Mouse (Mus musculus) intestine, embryonic 16.5 days (tissue): Measurements from ENCODE around the gene Mafk. TPM values are rescaled to one million over a fixed set of nuclear protein-coding genes. Genes with fewer than 3 reads are reported as not detected.

Experiments used
- ATAC-seq: fragments of 200-750 bp; cut with Nextera tagmentation; 2 replicates; pipeline ENCODE4 v1.8.0; 2017; ENCODE audit warnings: moderate TSS enrichment, moderate library complexity
- H3K27ac ChIP-seq: fragments of 300-500 bp; sonication (generic); 2 replicates; pipeline ENCODE4 v1.5.1; 2014; ENCODE audit warnings: mild to moderate bottlenecking, low read length
- H3K27me3 ChIP-seq: fragments of 300-500 bp; sonication (generic); replicated peaks from 2 replicates; pipeline ENCODE4 v1.6.1; 2014; ENCODE audit warnings: low read length, control low read depth, mixed read lengths; ENCODE audit not compliant: control insufficient read depth, insufficient read depth
- H3K36me3 ChIP-seq: fragments of 300-500 bp; sonication (generic); 2 replicates; pipeline ENCODE4 v1.6.1; 2014; ENCODE audit warnings: low read length, control low read depth; ENCODE audit not compliant: control insufficient read depth, insufficient read depth
- H3K4me1 ChIP-seq: fragments of 300-500 bp; sonication (generic); 2 replicates; pipeline ENCODE4 v1.6.1; 2014; ENCODE audit warnings: low read length, control low read depth, mixed read lengths; ENCODE audit not compliant: control insufficient read depth, insufficient read depth
- H3K4me2 ChIP-seq: fragments of 300-500 bp; sonication (generic); 2 replicates; pipeline ENCODE4 v1.6.1; 2014; ENCODE audit warnings: low read depth, low read length, control low read depth
- H3K4me3 ChIP-seq: fragments of 300-500 bp; sonication (generic); 2 replicates; pipeline ENCODE4 v1.5.1; 2014; ENCODE audit warnings: mild to moderate bottlenecking, low read length
- H3K9ac ChIP-seq: fragments of 300-500 bp; sonication (generic); 2 replicates; pipeline ENCODE4 v1.6.1; 2014; ENCODE audit warnings: low read depth, low read length
- H3K9me3 ChIP-seq: fragments of 300-500 bp; sonication (generic); 2 replicates; pipeline ENCODE4 v1.6.1; 2016; ENCODE audit warnings: low read length, control low read depth; ENCODE audit not compliant: control insufficient read depth
- WGBS: fragments of 180-500 bp; shearing (Covaris S2); extraction: QIAGEN DNeasy Blood & Tissue Kit; methylation state at CpG from one replicate; pipeline ENCODE4 v1.1.7; 2014; 5-methylcytosine and 5-hydroxymethylcytosine counted together
- polyA plus RNA-seq: library from polyadenylated mRNA; unstranded; fragments of >200 nt; fragmentation: Nextera tagmentation; extraction: Ambion mirVana; gene quantifications from 2 replicates; pipeline ENCODE4 v1.2.1, GENCODE M21; 2015

The Mafk gene
- polyA plus RNA-seq, 1 experiment from 2014 or later, result 25.2 TPM

- no peaks in the 10 kb centered on the region for H3K27me3 ChIP-seq
- 83% methylated on average over 5 of the region's 5 CpGs for WGBS
- H3K27ac ChIP-seq, result peak overlapping the region; percentile 96
- no peaks in the 10 kb centered on the region for H3K36me3 ChIP-seq
- no peak overlapping the region for H3K9ac ChIP-seq
- H3K4me1 ChIP-seq, result peaks cover 67% of the 10 kb centered on the region
- ATAC-seq, result no peak
- peak overlapping the region; percentile 36; the same call in 1 of the 2 replicates for H3K4me3 ChIP-seq
- peak overlapping the region; percentile 86 for H3K4me2 ChIP-seq
- no peaks in the 10 kb centered on the region for H3K9me3 ChIP-seq
These were observed 2.8 kb downstream of the Mafk start for GRCm38 (mm10) chr5:139794137-139794536.

DNA sequence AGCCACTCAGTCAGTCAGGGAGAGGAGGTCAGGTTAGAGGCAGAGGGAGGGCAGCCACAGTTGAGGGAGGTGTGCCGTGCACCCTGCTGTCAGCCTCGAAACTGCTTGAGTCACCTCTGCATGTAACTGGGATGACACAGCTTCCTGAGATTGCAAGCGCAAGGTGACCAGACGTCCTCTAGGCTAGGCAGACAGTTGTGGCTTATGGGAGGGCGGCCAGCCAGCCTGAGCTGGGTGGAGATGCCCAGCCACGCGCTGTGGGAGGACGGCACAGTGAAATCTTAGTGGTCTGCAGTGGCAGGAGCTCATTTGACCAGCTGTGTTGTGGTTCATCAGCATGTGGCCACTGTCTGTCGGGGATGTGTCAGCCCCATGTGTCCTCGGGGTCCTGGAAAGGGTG, 3.6 kb downstream of the Mafk start:
- no peaks in the 10 kb centered on the region for H3K9me3 ChIP-seq
- WGBS, result 66% methylated on average over 10 of the region's 10 CpGs
- H3K36me3 ChIP-seq, result no peaks in the 10 kb centered on the region
- no peak overlapping the region for H3K4me3 ChIP-seq
- no peaks in the 10 kb centered on the region for H3K27me3 ChIP-seq
- 0 out of 2 replicates have a peak overlapping the region, but pooled peaks have one; percentile 7 for H3K9ac ChIP-seq
- no peak for ATAC-seq
- no peak overlapping the region for H3K4me2 ChIP-seq
- no peak overlapping the region; the same call in 1 of the 2 replicates for H3K27ac ChIP-seq
- peaks cover 67% of the 10 kb centered on the region for H3K4me1 ChIP-seq

DNA sequence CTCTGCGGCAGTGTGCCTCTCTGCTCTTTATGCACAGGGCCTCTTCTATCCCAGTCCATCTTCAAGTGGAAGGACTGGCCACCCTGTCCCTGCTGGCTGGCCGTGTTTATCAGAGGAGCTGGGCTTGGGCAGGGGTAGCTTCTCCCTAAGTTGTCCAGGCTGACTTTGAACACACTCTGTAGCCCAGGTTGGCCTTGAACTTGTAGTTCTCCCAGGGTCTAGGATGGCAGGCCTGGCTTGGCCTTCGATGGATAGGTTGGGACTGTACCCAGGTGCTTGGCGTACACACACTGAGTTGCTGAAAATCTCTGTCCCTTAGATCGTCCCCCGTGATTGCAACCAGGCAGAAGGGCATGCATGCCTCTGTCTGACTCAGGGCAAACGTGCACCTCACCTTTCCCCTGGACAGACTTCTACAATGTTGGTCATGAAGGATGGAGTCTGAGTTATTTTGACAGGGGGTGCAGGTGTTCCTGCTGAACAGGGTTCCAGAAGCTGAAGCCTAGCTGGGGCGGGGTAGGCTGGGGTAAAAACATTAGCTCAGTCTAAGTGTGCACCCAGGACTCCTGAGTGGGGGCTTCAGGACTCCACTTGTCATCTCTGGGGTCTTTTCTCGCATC, 4.8 kb downstream of the Mafk start:
- 74% methylated on average over 9 of the region's 9 CpGs for WGBS

GRCm38 (mm10) chr5:139796900-139797299, 5.6 kb downstream of the Mafk start:
- H3K36me3 ChIP-seq, result peaks cover 12% of the 10 kb centered on the region; the same call in 1 of the 2 replicates
- peak; percentile 70 for ATAC-seq
- H3K27ac ChIP-seq, result peak overlapping the region; percentile 80
- H3K9me3 ChIP-seq, result no peaks in the 10 kb centered on the region
- H3K27me3 ChIP-seq, result no peaks in the 10 kb centered on the region
- H3K4me2 ChIP-seq, result peak overlapping the region; percentile 46
- WGBS, result 9% methylated on average over 13 of the region's 13 CpGs
- peak overlapping the region; percentile 17 for H3K4me3 ChIP-seq
- H3K4me1 ChIP-seq, result peaks cover 63% of the 10 kb centered on the region
- peak overlapping the region; percentile 50 for H3K9ac ChIP-seq

More for the DNA sequence above, 4.8 kb downstream of the Mafk start:
- Histone ChIP-seq H3K9ac (peak overlapping the region; percentile 38; the same call in 1 of the 2 replicates), H3K36me3 (0 out of 2 replicates have a peak, but pooled peaks cover 8% of the 10 kb centered on the region), H3K4me1 (peaks cover 64% of the 10 kb centered on the region), H3K9me3 (no peaks in the 10 kb centered on the region), H3K27ac (no peak overlapping the region), H3K4me3 (no peak overlapping the region), H3K27me3 (no peaks in the 10 kb centered on the region), H3K4me2 (no peak overlapping the region)
- no peak for ATAC-seq

DNA sequence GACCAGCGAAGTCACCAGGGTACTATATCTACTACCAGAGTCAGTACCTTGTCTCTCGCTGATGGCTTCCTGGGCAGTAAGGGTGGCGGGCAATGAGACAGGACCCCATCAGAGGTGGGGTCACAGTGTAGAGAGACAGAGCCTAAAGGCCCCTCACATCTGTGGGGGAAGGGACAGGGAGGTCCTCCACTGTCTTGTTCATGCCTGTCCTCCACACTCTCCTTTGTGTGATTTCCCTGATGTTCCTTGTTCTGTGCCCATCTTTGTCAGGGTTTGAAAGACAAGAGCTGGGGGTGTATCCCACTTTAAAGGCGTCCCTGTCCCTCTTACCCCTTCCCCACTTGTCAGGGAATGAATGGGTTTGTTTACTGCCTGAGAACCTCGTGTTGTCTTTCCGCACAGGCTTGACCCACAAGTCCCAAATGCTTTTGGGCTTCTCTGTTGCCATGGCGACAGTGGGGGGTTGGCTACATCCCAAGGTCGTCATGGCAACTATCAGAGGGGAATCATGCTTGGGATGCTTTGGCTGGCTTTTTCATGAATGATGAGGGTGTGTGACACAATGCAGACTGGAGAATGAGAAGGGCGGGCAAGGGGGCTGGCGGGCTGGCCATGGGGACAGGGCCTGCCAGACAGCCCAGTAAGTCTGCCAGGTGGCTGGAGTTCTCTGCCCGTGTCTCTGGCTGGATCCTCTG, 6.3 kb downstream of the Mafk start:
- H3K9ac ChIP-seq, result peak overlapping the region; percentile 50; the same call in 1 of the 2 replicates
- H3K36me3 ChIP-seq, result peaks cover 12% of the 10 kb centered on the region; the same call in 1 of the 2 replicates
- H3K27me3 ChIP-seq, result no peaks in the 10 kb centered on the region
- H3K9me3 ChIP-seq, result no peaks in the 10 kb centered on the region
- H3K4me2 ChIP-seq, result peak overlapping the region; percentile 46
- ATAC-seq, result 0 out of 2 replicates have a peak, but pooled peaks have one; percentile 11
- H3K27ac ChIP-seq, result peak overlapping the region; percentile 80
- peak overlapping the region; percentile 8; the same call in 1 of the 2 replicates for H3K4me3 ChIP-seq
- WGBS, result 35% methylated on average over 11 of the region's 11 CpGs
- H3K4me1 ChIP-seq, result peaks cover 58% of the 10 kb centered on the region

- Histone ChIP-seq H3K4me2 (peak overlapping the region; percentile 31), H3K4me3 (peak overlapping the region; percentile 8; the same call in 1 of the 2 replicates), H3K9ac (peak overlapping the region; percentile 25; the same call in 1 of the 2 replicates), H3K27ac (peak overlapping the region; percentile 48; the same call in 1 of the 2 replicates), H3K9me3 (no peaks in the 10 kb centered on the region), H3K27me3 (no peaks in the 10 kb centered on the region), H3K36me3 (peaks cover 12% of the 10 kb centered on the region; the same call in 1 of the 2 replicates), H3K4me1 (peaks cover 54% of the 10 kb centered on the region)
- ATAC-seq, result no peak
- WGBS, result 42% methylated on average over 10 of the region's 12 CpGs
These were observed 7.0 kb downstream of the Mafk start for GRCm38 (mm10) chr5:139798168-139798900.

DNA sequence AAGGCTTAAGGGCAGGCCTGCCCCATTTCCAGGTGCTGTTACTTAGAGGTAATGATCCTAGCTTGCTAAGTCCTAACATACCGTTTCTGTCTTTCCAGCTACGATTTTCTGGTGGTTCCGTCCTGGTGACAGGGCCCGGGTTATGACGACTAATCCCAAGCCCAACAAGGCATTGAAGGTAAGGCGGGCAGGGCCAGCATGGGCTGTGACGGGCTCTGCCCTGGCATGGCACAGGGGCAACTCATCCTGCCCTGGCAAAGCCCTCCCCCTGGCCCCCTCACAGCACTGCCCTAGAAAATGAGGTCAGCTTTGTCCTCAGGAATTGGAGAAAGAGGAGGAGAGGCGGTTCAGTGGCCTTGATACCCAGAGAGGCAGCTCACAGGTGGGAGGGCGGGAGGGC, 7.7 kb downstream of the Mafk start:
- peaks cover 56% of the 10 kb centered on the region for H3K4me1 ChIP-seq
- 92% methylated on average over 9 of the region's 9 CpGs for WGBS
- no peak overlapping the region for H3K4me2 ChIP-seq

GRCm38 (mm10) chr5:139799801-139800590, 8.7 kb downstream of the Mafk start:
- Histone ChIP-seq H3K4me3 (no peak overlapping the region), H3K9ac (no peak overlapping the region), H3K4me1 (peaks cover 50% of the 10 kb centered on the region), H3K9me3 (no peaks in the 10 kb centered on the region), H3K4me2 (no peak overlapping the region), H3K27me3 (no peaks in the 10 kb centered on the region), H3K27ac (no peak overlapping the region), H3K36me3 (peaks cover 12% of the 10 kb centered on the region; the same call in 1 of the 2 replicates)
- no peak for ATAC-seq
- 91% methylated on average over 33 of the region's 33 CpGs for whole genome bisulfite sequencing

More for the DNA sequence above, 7.7 kb downstream of the Mafk start:
- H3K27ac ChIP-seq, result no peak overlapping the region
- H3K9me3 ChIP-seq, result no peaks in the 10 kb centered on the region
- ATAC-seq, result no peak
- H3K36me3 ChIP-seq, result peaks cover 12% of the 10 kb centered on the region; the same call in 1 of the 2 replicates
- no peak overlapping the region for H3K9ac ChIP-seq
- no peak overlapping the region for H3K4me3 ChIP-seq
- no peaks in the 10 kb centered on the region for H3K27me3 ChIP-seq
